Mouse (Mus musculus) limb, embryonic 14.5 days (tissue): ENCODE measurements around the gene Sos1. TPM values are rescaled to one million over a fixed set of nuclear protein-coding genes. Genes with fewer than 3 reads are reported as not detected.

ENCODE experiments used
- ATAC-seq: fragments of 200-750 bp; cut with Nextera tagmentation; 2 replicates; pipeline ENCODE4 v1.8.0; 2017; ENCODE audit warnings: low read depth, moderate number of reproducible peaks, moderate TSS enrichment; ENCODE audit not compliant: low FRiP score
- DNase-seq: peaks from one replicate; pipeline ENCODE4 v3.0.0-alpha.2; 2015; ENCODE audit warnings: low spot score
- H3K27ac ChIP-seq: fragments of 300-500 bp; sonication (generic); replicated peaks from 2 replicates; pipeline ENCODE4 v1.5.1; 2014; ENCODE audit warnings: low read depth, mild to moderate bottlenecking, low read length, moderate library complexity, mixed read lengths
- H3K27me3 ChIP-seq: fragments of 300-500 bp; sonication (generic); 2 replicates; pipeline ENCODE4 v1.6.1; 2014; ENCODE audit warnings: low read length, mixed read lengths; ENCODE audit not compliant: control insufficient read depth, insufficient read depth
- H3K36me3 ChIP-seq: fragments of 300-500 bp; sonication (generic); 2 replicates; pipeline ENCODE4 v1.6.1; 2014; ENCODE audit warnings: mild to moderate bottlenecking, low read length, moderate library complexity, mixed read lengths; ENCODE audit not compliant: control insufficient read depth, insufficient read depth
- H3K4me1 ChIP-seq: fragments of 300-500 bp; sonication (generic); 2 replicates; pipeline ENCODE4 v1.6.1; 2014; ENCODE audit warnings: antibody characterized with exemption, low read length, mixed read lengths; ENCODE audit not compliant: control insufficient read depth, insufficient read depth
- H3K4me2 ChIP-seq: fragments of 300-500 bp; sonication (generic); replicated peaks from 2 replicates; pipeline ENCODE4 v1.6.1; 2014; ENCODE audit warnings: low read depth, mild to moderate bottlenecking, low read length, moderate library complexity; ENCODE audit not compliant: severe bottlenecking
- H3K4me3 ChIP-seq: fragments of 300-500 bp; sonication (generic); replicated peaks from 2 replicates; pipeline ENCODE4 v1.5.1; 2014; ENCODE audit warnings: low read length
- H3K9ac ChIP-seq: fragments of 300-500 bp; sonication (generic); 2 replicates; pipeline ENCODE4 v1.6.1; 2014; ENCODE audit warnings: mild to moderate bottlenecking, low read depth, low read length, moderate library complexity; ENCODE audit not compliant: severe bottlenecking
- H3K9me3 ChIP-seq: fragments of 300-500 bp; sonication (generic); 2 replicates; pipeline ENCODE4 v1.6.1; 2016; ENCODE audit warnings: low read length; ENCODE audit not compliant: control insufficient read depth
- POLR2A ChIP-seq: fragments of 200-500 bp; IDR thresholded peaks from 2 replicates; pipeline ENCODE4 v1.8.0; 2012; ENCODE audit warnings: inconsistent platforms, mild to moderate bottlenecking, moderate library complexity, borderline replicate concordance; ENCODE audit not compliant: insufficient read depth, insufficient read length; ENCODE audit errors: extremely low read depth
- WGBS: fragments of 180-500 bp; shearing (Covaris S2); extraction: QIAGEN DNeasy Blood & Tissue Kit; methylation state at CpG from one replicate; pipeline ENCODE4 v1.1.7; 2014; 5-methylcytosine and 5-hydroxymethylcytosine counted together
- polyA plus RNA-seq, 2 experiments: library from polyadenylated mRNA; depleted of rRNA in 1 of 2; stranded (reverse) in 1 of 2; unstranded in 1 of 2; fragments of >200 nt; fragmentation: Nextera tagmentation in 1 of 2; extraction: Ambion mirVana in 1 of 2; gene quantifications; 2 replicates each; pipeline versions ENCODE4 v1.2.1 to v1.2.3; 2012 to 2014

Sos1 gene
- polyA plus RNA-seq, 2 experiments: 10.3 to 10.5 TPM

- no peaks in the 10 kb centered on the region for H3K27me3 ChIP-seq
- TF ChIP-seq POLR2A: no peak
- H3K9ac ChIP-seq: no peak overlapping the region
- H3K9me3 ChIP-seq: no peaks in the 10 kb centered on the region
- no peak overlapping the region for H3K4me2 ChIP-seq
- DNase-seq (no peak), ATAC-seq (no peak)
- no peak overlapping the region for H3K4me3 ChIP-seq
- no peaks in the 10 kb centered on the region for H3K36me3 ChIP-seq
- H3K4me1 ChIP-seq: no peaks in the 10 kb centered on the region
- WGBS: 52% methylated on average over 4 of the region's 4 CpGs
- H3K27ac ChIP-seq: no peak overlapping the region
These were observed 29.5 kb upstream of the Sos1 start for GRCm38 (mm10) chr17:80509494-80510458.

- TF ChIP-seq POLR2A: no peak
- Histone ChIP-seq H3K9ac (no peak overlapping the region), H3K27me3 (no peaks in the 10 kb centered on the region), H3K27ac (no peak overlapping the region), H3K4me3 (no peak overlapping the region), H3K4me2 (no peak overlapping the region), H3K9me3 (no peaks in the 10 kb centered on the region), H3K4me1 (no peaks in the 10 kb centered on the region), H3K36me3 (no peaks in the 10 kb centered on the region)
- ATAC-seq (no peak), DNase-seq (no peak)
- WGBS: 83% methylated on average over 6 of the region's 6 CpGs
These were observed 25.5 kb upstream of the Sos1 start for GRCm38 (mm10) chr17:80505766-80506165.

GRCm38 (mm10) chr17:80505342-80505741, 25.1 kb upstream of the Sos1 start:
- Histone ChIP-seq H3K36me3 (no peaks in the 10 kb centered on the region), H3K27ac (no peak overlapping the region), H3K9ac (no peak overlapping the region), H3K4me2 (no peak overlapping the region), H3K4me1 (no peaks in the 10 kb centered on the region), H3K9me3 (no peaks in the 10 kb centered on the region), H3K27me3 (no peaks in the 10 kb centered on the region), H3K4me3 (no peak overlapping the region)
- 87% methylated on average over 4 of the region's 4 CpGs for WGBS
- ATAC-seq (no peak), DNase-seq (no peak)
- no peak for TF ChIP-seq POLR2A

GRCm38 (mm10) chr17:80501805-80502172, 21.5 kb upstream of the Sos1 start:
- WGBS: 69% methylated on average over 2 of the region's 2 CpGs
- Histone ChIP-seq H3K27me3 (no peaks in the 10 kb centered on the region), H3K9ac (no peak overlapping the region), H3K27ac (no peak overlapping the region), H3K9me3 (no peaks in the 10 kb centered on the region), H3K4me1 (no peaks in the 10 kb centered on the region), H3K4me3 (no peak overlapping the region), H3K36me3 (no peaks in the 10 kb centered on the region), H3K4me2 (no peak overlapping the region)
- DNase-seq (no peak), ATAC-seq (no peak)
- no peak for TF ChIP-seq POLR2A

- Histone ChIP-seq H3K9ac (no peak overlapping the region), H3K9me3 (no peaks in the 10 kb centered on the region), H3K4me2 (no peak overlapping the region), H3K4me3 (no peak overlapping the region), H3K36me3 (no peaks in the 10 kb centered on the region), H3K27me3 (no peaks in the 10 kb centered on the region), H3K4me1 (no peaks in the 10 kb centered on the region), H3K27ac (no peak overlapping the region)
- ATAC-seq (no peak), DNase-seq (no peak)
- no peak for TF ChIP-seq POLR2A
- 73% methylated on average over 5 of the region's 5 CpGs for WGBS
These were observed 21.0 kb upstream of the Sos1 start for GRCm38 (mm10) chr17:80501037-80501804.
